ENCODE assay signal across 8 mouse cellular contexts in the genomic region with DNA sequence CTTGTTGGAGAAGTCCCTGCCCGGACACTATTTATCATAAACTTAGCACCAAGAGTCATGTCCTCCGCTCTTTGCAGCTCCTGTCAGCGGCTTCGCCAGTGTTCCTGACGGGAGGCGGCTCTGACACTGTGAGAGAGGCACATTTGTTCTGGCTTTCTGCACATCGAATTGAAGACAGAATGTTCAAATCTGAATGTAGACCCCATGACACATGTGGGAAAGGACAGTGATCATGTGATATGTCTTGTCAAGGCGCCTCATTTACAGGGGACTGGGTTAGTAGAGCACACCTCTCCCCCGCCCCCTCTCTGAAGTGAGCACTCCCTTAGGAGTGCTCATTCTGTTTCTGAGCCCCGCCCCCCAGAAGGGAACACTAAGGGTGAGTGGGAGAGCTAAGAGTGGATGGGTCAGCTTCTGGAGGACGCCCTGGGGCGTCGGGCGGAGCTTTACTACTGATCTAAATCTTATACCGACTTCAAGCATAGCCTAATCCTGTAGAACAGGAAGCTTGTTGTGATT. TPM values are rescaled to one million over a fixed set of nuclear protein-coding genes. Genes with fewer than 3 reads are reported as not detected.
A peak's percentile ranks its signal among the peaks of the same experiment; 100 is the strongest.
DNase-seq lines count a peak whose midpoint lies in the region; ATAC-seq lines count a peak whose summit lies in the region.

No protein-coding gene starts in this region.

- ATAC-seq in hindbrain, embryonic 11.5 days (ENCODE audit: low FRiP score) = peak; percentile 70; the same call in 1 of the 2 replicates
- ATAC-seq in common myeloid progenitor, adult 5-6 weeks (replicated peaks; ENCODE audit: low read depth, poor library complexity, severe bottlenecking) = peak; percentile 13
- ATAC-seq in hindbrain, embryonic 14.5 days (ENCODE audit: low FRiP score) = peak; percentile 55
- peak; percentile 75 for ATAC-seq in lung, embryonic 16.5 days (ENCODE audit: low read depth)
- ATAC-seq in erythroblast, adult 5-6 weeks (replicated peaks; ENCODE audit: low FRiP score, poor library complexity, severe bottlenecking) = no peak

- H3K9ac ChIP-seq in hindbrain, embryonic 11.5 days (ENCODE audit: low read depth, low read length) = no peak overlapping the region
- H3K9ac ChIP-seq in hindbrain, embryonic 14.5 days = peak overlapping the region; percentile 24; the same call in 1 of the 2 replicates
- H3K9ac ChIP-seq in lung, embryonic 16.5 days (ENCODE audit: low read length) = no peak overlapping the region

- no peaks in the 10 kb centered on the region for H3K36me3 ChIP-seq in hindbrain, embryonic 11.5 days (ENCODE audit: control insufficient read depth, insufficient read depth, low read length)
- H3K36me3 ChIP-seq in hindbrain, embryonic 10.5 days = peaks cover 26% of the 10 kb centered on the region
- H3K36me3 ChIP-seq in hindbrain, embryonic 14.5 days (replicated peaks; ENCODE audit: control insufficient read depth, insufficient read depth) = peaks cover 5% of the 10 kb centered on the region; the same call in 1 of the 2 replicates
- H3K36me3 ChIP-seq in lung, embryonic 16.5 days (ENCODE audit: control insufficient read depth, insufficient read depth, low read length) = peaks cover 13% of the 10 kb centered on the region; the same call in 1 of the 2 replicates

- H3K27me3 ChIP-seq in hindbrain, embryonic 11.5 days (ENCODE audit: control insufficient read depth, insufficient read depth, low read length) = no peaks in the 10 kb centered on the region
- H3K27me3 ChIP-seq in hindbrain, embryonic 10.5 days (ENCODE audit: insufficient read depth, poor library complexity, severe bottlenecking) = no peaks in the 10 kb centered on the region
- H3K27me3 ChIP-seq in hindbrain, embryonic 14.5 days (ENCODE audit: control insufficient read depth, insufficient read depth, low read length) = no peaks in the 10 kb centered on the region
- no peaks in the 10 kb centered on the region for H3K27me3 ChIP-seq in lung, embryonic 16.5 days (ENCODE audit: control insufficient read depth, insufficient read depth, low read depth, low read length)

- no peak overlapping the region for H3K27ac ChIP-seq in hindbrain, embryonic 11.5 days (ENCODE audit: low read depth, low read length)
- no peak overlapping the region for H3K27ac ChIP-seq in hindbrain, embryonic 10.5 days
- peak overlapping the region; percentile 69 for H3K27ac ChIP-seq in hindbrain, embryonic 14.5 days
- H3K27ac ChIP-seq in lung, embryonic 16.5 days (ENCODE audit: low read length) = peak overlapping the region; percentile 1; the same call in 1 of the 2 replicates

- H3K4me3 ChIP-seq in hindbrain, embryonic 11.5 days (ENCODE audit: low read depth, low read length) = no peak overlapping the region
- H3K4me3 ChIP-seq in hindbrain, embryonic 10.5 days = no peak overlapping the region
- H3K4me3 ChIP-seq in hindbrain, embryonic 14.5 days (replicated peaks; ENCODE audit: low read length) = no peak overlapping the region
- no peak overlapping the region for H3K4me3 ChIP-seq in lung, embryonic 16.5 days (ENCODE audit: low read length)

- 26% methylated on average over 15 of the region's 15 CpGs for WGBS in hindbrain, embryonic 11.5 days
- WGBS in hindbrain, embryonic 10.5 days = 25% methylated on average over 15 of the region's 15 CpGs
- 15% methylated on average over 15 of the region's 15 CpGs for WGBS in hindbrain, embryonic 14.5 days
- WGBS in lung, embryonic 16.5 days = 15% methylated on average over 15 of the region's 15 CpGs

- DNase-seq in hindbrain, embryonic 11.5 days (ENCODE audit: low spot score) = no peak
- no peak for DNase-seq in hindbrain, embryonic 10.5 days (ENCODE audit: low spot score)
- DNase-seq in hindbrain, embryonic 14.5 days (ENCODE audit: low spot score) = no peak
- peak; percentile 75 for DNase-seq in retina, postnatal 1 day
- DNase-seq in testis, postnatal 10 days (ENCODE audit: low spot score) = no peak

- H3K4me1 ChIP-seq in hindbrain, embryonic 11.5 days (replicated peaks; ENCODE audit: control insufficient read depth, insufficient read depth, low read length) = peaks cover 10% of the 10 kb centered on the region
- peaks cover 43% of the 10 kb centered on the region for H3K4me1 ChIP-seq in hindbrain, embryonic 10.5 days (replicated peaks)
- H3K4me1 ChIP-seq in hindbrain, embryonic 14.5 days (replicated peaks; ENCODE audit: control insufficient read depth, insufficient read depth, low read length) = peaks cover 42% of the 10 kb centered on the region
- peaks cover 27% of the 10 kb centered on the region for H3K4me1 ChIP-seq in lung, embryonic 16.5 days (replicated peaks; ENCODE audit: control insufficient read depth, insufficient read depth, low read length)

- no peaks in the 10 kb centered on the region for H3K9me3 ChIP-seq in hindbrain, embryonic 11.5 days (ENCODE audit: control insufficient read depth, low read length)
- no peaks in the 10 kb centered on the region for H3K9me3 ChIP-seq in hindbrain, embryonic 10.5 days
- no peaks in the 10 kb centered on the region for H3K9me3 ChIP-seq in hindbrain, embryonic 14.5 days (ENCODE audit: control insufficient read depth, low read length)
- H3K9me3 ChIP-seq in lung, embryonic 16.5 days (ENCODE audit: control insufficient read depth, low read length) = no peaks in the 10 kb centered on the region

- 0 out of 2 replicates have a peak overlapping the region, but pooled peaks have one; percentile 6 for H3K4me2 ChIP-seq in hindbrain, embryonic 11.5 days (replicated peaks; ENCODE audit: low read depth, low read length)
- peak overlapping the region; percentile 50 for H3K4me2 ChIP-seq in hindbrain, embryonic 14.5 days (replicated peaks)
- H3K4me2 ChIP-seq in lung, embryonic 16.5 days (ENCODE audit: low read depth, low read length) = peak overlapping the region; percentile 35

RNA-seq across cellular contexts. Expression of a gene that starts 48.9 kb away (rescaled TPM):
- polyA plus RNA-seq in hindbrain, embryonic 11.5 days (2014; fragmentation: Nextera tagmentation; extraction: Ambion mirVana) = 16.0 and 22.8 TPM in 2 replicates
- polyA plus RNA-seq in hindbrain, embryonic 10.5 days (2016; fragmentation: Nextera tagmentation; extraction: Ambion mirVana) = 14.8 and 15.7 TPM in 2 replicates
- total RNA-seq in common myeloid progenitor, adult 5-6 weeks (2017) = 25.5 and 30.0 TPM in 2 replicates
- polyA plus RNA-seq in hindbrain, embryonic 14.5 days (2014; fragmentation: Nextera tagmentation; extraction: Ambion mirVana) = 7.9 and 11.3 TPM in 2 replicates
- polyA plus RNA-seq in lung, embryonic 16.5 days (2015; fragmentation: Nextera tagmentation; extraction: Ambion mirVana) = 44.9 and 48.0 TPM in 2 replicates
- total RNA-seq in erythroblast, adult 5-6 weeks (2015; ENCODE audit: low replicate concordance) = 3.8 TPM in 2 replicates
- 3.3 and 4.2 TPM in 2 replicates for total RNA-seq in erythroblast, adult 5-6 weeks (2017; ENCODE audit: low replicate concordance)

Comparison
In these comparisons a context has a peak if more than half of its experiments do, and no peak if none do; other contexts are left out.
1. H3K27ac ChIP-seq: peak in hindbrain, embryonic 14.5 days (single experiment) and lung, embryonic 16.5 days (single experiment); none in hindbrain, embryonic 11.5 days (single experiment) and hindbrain, embryonic 10.5 days (single experiment).
2. Peak in every context shown above with its lines, with median percentiles within 50 percentile points of each other: H3K4me2 ChIP-seq.